Mouse (Mus musculus) brown adipose tissue, adult 24 weeks (tissue): ENCODE data around the gene Lsm14b. TPM values are rescaled to one million over a fixed set of nuclear protein-coding genes. Genes with fewer than 3 reads are reported as not detected.

Source experiments
- H3K27ac ChIP-seq: fragments of 200-500 bp; replicated peaks from 2 replicates; pipeline ENCODE4 v1.5.1; 2012; ENCODE audit warnings: low read depth, mild to moderate bottlenecking, low read length
- H3K4me1 ChIP-seq: fragments of 200-500 bp; 2 replicates; pipeline ENCODE4 v1.6.1; 2012; ENCODE audit warnings: low read length, mixed read lengths; ENCODE audit not compliant: control insufficient read depth, insufficient read depth, insufficient read length
- H3K4me3 ChIP-seq: fragments of 200-500 bp; 2 replicates; pipeline ENCODE4 v1.5.1; 2012; ENCODE audit warnings: low read depth, mild to moderate bottlenecking, low read length, moderate library complexity; ENCODE audit not compliant: insufficient read depth
- polyA plus RNA-seq: library from polyadenylated mRNA; stranded (reverse); fragments of >200 nt; gene quantifications from 2 replicates; pipeline ENCODE4 v1.2.4, GENCODE M21; 2012; ENCODE audit not compliant: missing spikeins, insufficient read depth, insufficient read length

The Lsm14b gene
- polyA plus RNA-seq, 1 experiment, result 19.9 TPM

- Histone ChIP-seq H3K27ac (peak overlapping the region; percentile 83), H3K4me3 (peak overlapping the region; percentile 92), H3K4me1 (peaks cover 3% of the 10 kb centered on the region)
Observed at GRCm38 (mm10) chr2:180069770-180070480, 45.1 kb downstream of the Lsm14b start.

- Histone ChIP-seq H3K4me3 (peak within 1 kb of the TSS; percentile 92), H3K27ac (peak within 1 kb of the TSS; percentile 83), H3K4me1 (peaks cover 3% of the 10 kb centered on the region)
Observed at GRCm38 (mm10) chr2:180070481-180071453, 46.0 kb downstream of the Lsm14b start, which contains the start of gene Mtg2. Mtg2 (plus strand) TSS chr2:180070588.

- peaks cover 3% of the 10 kb centered on the region for H3K4me1 ChIP-seq
- H3K27ac ChIP-seq, result no peak overlapping the region
- no peak overlapping the region for H3K4me3 ChIP-seq
Observed at GRCm38 (mm10) chr2:180071671-180072070, 46.9 kb downstream of the Lsm14b start.

- Histone ChIP-seq H3K27ac (no peak overlapping the region), H3K4me3 (no peak overlapping the region), H3K4me1 (peaks cover 3% of the 10 kb centered on the region)
Observed at GRCm38 (mm10) chr2:180072886-180073285, 48.1 kb downstream of the Lsm14b start.

- Histone ChIP-seq H3K27ac (no peak overlapping the region), H3K4me1 (no peaks in the 10 kb centered on the region), H3K4me3 (no peak overlapping the region)
Observed at GRCm38 (mm10) chr2:180077622-180078021, 52.8 kb downstream of the Lsm14b start.

GRCm38 (mm10) chr2:180080680-180081079, 55.9 kb downstream of the Lsm14b start:
- H3K4me1 ChIP-seq, result no peaks in the 10 kb centered on the region
- no peak overlapping the region for H3K27ac ChIP-seq
- no peak overlapping the region for H3K4me3 ChIP-seq

- Histone ChIP-seq H3K4me1 (no peaks in the 10 kb centered on the region), H3K4me3 (no peak overlapping the region), H3K27ac (no peak overlapping the region)
Observed at GRCm38 (mm10) chr2:180083063-180083462, 58.3 kb downstream of the Lsm14b start.

- H3K4me3 ChIP-seq, result no peak overlapping the region
- H3K4me1 ChIP-seq, result no peaks in the 10 kb centered on the region
- H3K27ac ChIP-seq, result no peak overlapping the region
Observed at GRCm38 (mm10) chr2:180084565-180084964, 59.8 kb downstream of the Lsm14b start.

Other genes with a start within 250 kb of the Lsm14b start
- 7.1 and 8.0 TPM in 2 replicates for gene Taf4, start 48.3 kb upstream of the Lsm14b start, polyA plus RNA-seq
- 177 and 196 TPM in 2 replicates for gene Psma7, start 17.4 kb downstream of the Lsm14b start, polyA plus RNA-seq
- 1.2 and 1.5 TPM in 2 replicates for gene Ss18l1, start 17.5 kb downstream of the Lsm14b start, polyA plus RNA-seq
- gene Mtg2, start 45.6 kb downstream of the Lsm14b start, polyA plus RNA-seq, result 17.4 and 21.7 TPM in 2 replicates
- gene Hrh3, start 79.5 kb downstream of the Lsm14b start, polyA plus RNA-seq, result not detected in 2 replicates
- 27.2 and 38.7 TPM in 2 replicates for gene Osbpl2, start 94.3 kb downstream of the Lsm14b start, polyA plus RNA-seq
- 65.9 and 105 TPM in 2 replicates for gene Adrm1, start 146.5 kb downstream of the Lsm14b start, polyA plus RNA-seq
- gene Lama5, start 200.9 kb downstream of the Lsm14b start, polyA plus RNA-seq, result 3.2 and 7.3 TPM in 2 replicates
- 875 and 1,284 TPM in 2 replicates for gene Rps21, start 232.4 kb downstream of the Lsm14b start, polyA plus RNA-seq
- 4.6 and 5.1 TPM in 2 replicates for gene Cables2, start 248.5 kb downstream of the Lsm14b start, polyA plus RNA-seq